ENCODE assay signal across 8 mouse cellular contexts in the genomic region with DNA sequence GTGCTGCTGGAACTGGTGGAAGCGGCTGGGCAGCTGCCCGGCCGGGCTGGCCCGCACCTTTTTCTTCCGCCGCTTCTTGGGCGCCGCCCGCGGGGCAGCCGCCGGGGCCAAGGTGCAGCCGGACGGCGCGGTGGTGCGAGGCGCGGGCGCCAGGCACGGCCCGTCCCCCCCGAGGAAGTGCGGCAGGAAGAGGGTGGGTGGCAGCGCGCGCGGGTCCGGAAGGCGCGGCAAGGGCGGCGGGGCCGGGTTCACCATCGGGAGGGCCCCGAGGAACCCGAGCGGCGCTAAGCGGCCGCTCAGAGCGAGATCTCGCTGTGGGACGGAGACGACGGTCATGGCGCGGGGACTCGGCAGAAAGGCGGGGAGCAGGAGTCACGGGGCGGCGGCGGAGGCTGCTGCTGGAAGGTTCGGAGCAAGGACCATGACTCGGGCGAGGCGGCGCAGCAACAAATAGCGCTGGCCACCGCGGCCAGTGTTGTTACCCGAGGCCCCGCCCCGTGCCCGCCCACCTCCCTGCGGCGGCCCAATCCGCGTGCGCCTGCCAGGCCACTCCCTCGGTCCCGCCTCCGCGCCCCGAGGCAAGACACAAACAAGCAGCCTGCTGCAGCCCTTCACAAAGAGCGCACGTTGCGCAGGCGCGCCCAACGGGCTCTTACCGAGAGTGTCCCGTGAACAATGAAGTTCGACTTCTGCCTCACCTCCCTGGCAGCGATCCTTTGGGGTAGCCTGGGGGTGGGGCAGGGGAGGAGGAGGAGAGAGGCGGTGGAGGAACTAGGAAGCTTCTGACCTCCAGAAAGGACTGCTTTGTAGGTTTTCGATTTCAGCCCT. TPM values are rescaled to one million over a fixed set of nuclear protein-coding genes. Genes with fewer than 3 reads are reported as not detected.
DNase-seq lines count a peak whose midpoint lies in the region; ATAC-seq and TF ChIP-seq lines count a peak whose summit lies in the region.

No protein-coding gene starts in this region.

- no peaks in the 10 kb centered on the region for H3K27me3 ChIP-seq in E14TG2a.4 (ENCODE audit: insufficient read depth, low read length)
- H3K27me3 ChIP-seq in forebrain, embryonic 13.5 days, result no peaks in the 10 kb centered on the region
- H3K27me3 ChIP-seq in neural tube, embryonic 15.5 days (replicated peaks), result no peaks in the 10 kb centered on the region

- peak overlapping the region; percentile 98 for H3K4me3 ChIP-seq in E14TG2a.4 (replicated peaks; ENCODE audit: low read length)
- H3K4me3 ChIP-seq in forebrain, embryonic 13.5 days, result peak overlapping the region; percentile 93
- H3K4me3 ChIP-seq in neural tube, embryonic 15.5 days (replicated peaks), result peak overlapping the region; percentile 92

- no peak for TF ChIP-seq CTCF in E14TG2a.4 (conservative IDR thresholded peaks at IDR 0.05; ENCODE audit: low read length)

- H3K27ac ChIP-seq in forebrain, embryonic 13.5 days, result peak overlapping the region; percentile 100
- peak overlapping the region; percentile 99 for H3K27ac ChIP-seq in neural tube, embryonic 15.5 days (replicated peaks)

- intact Hi-C loops in heart, postnatal 14 days (cut with DNase I), result loop anchor here (5.0 kb wide), 3 partner anchors 34 to 216 kb away; partner anchors contain the start of genes Pm20d2 and Ube2j1

- H3K9ac ChIP-seq in forebrain, embryonic 13.5 days, result peak overlapping the region; percentile 99
- H3K9ac ChIP-seq in neural tube, embryonic 15.5 days (replicated peaks), result peak overlapping the region; percentile 93

- peak; percentile 94 for DNase-seq in c-Kit-positive CD71-positive TER-119-positive erythroid progenitor cells, embryonic 14.5 days (ENCODE audit: low spot score)
- peak; percentile 98 to 99 for DNase-seq in heart, postnatal 14 days
- peak; percentile 98 for DNase-seq in layer of hippocampus, adult 11-12 months (ENCODE audit: low spot score)
- peak; percentile 99 for DNase-seq in lung, adult 18-20 months
- peak; percentile 98 for DNase-seq in testis, postnatal 14 days (ENCODE audit: low spot score)

- ATAC-seq in forebrain, embryonic 13.5 days, result peak; percentile 94
- peak; percentile 93 for ATAC-seq in neural tube, embryonic 15.5 days (ENCODE audit: low FRiP score)

- H3K36me3 ChIP-seq in E14TG2a.4 (ENCODE audit: insufficient read depth, low read length), result peaks cover 32% of the 10 kb centered on the region
- H3K36me3 ChIP-seq in forebrain, embryonic 13.5 days (ENCODE audit: poor library complexity, severe bottlenecking), result peaks cover 28% of the 10 kb centered on the region
- H3K36me3 ChIP-seq in neural tube, embryonic 15.5 days, result peaks cover 27% of the 10 kb centered on the region

- no peaks in the 10 kb centered on the region for H3K9me3 ChIP-seq in E14TG2a.4 (ENCODE audit: low read length)
- no peaks in the 10 kb centered on the region for H3K9me3 ChIP-seq in forebrain, embryonic 13.5 days (replicated peaks)
- no peaks in the 10 kb centered on the region for H3K9me3 ChIP-seq in neural tube, embryonic 15.5 days (replicated peaks)

- peaks cover 53% of the 10 kb centered on the region for H3K4me1 ChIP-seq in E14TG2a.4 (replicated peaks; ENCODE audit: low read depth, low read length)
- peaks cover 24% of the 10 kb centered on the region for H3K4me1 ChIP-seq in forebrain, embryonic 13.5 days
- H3K4me1 ChIP-seq in neural tube, embryonic 15.5 days, result peaks cover 18% of the 10 kb centered on the region

- WGBS in forebrain, embryonic 13.5 days, result under 1% methylated on average over 75 of the region's 88 CpGs
- under 1% methylated on average over 72 of the region's 88 CpGs for WGBS in neural tube, embryonic 15.5 days

- peak overlapping the region; percentile 79 for H3K4me2 ChIP-seq in forebrain, embryonic 13.5 days
- peak overlapping the region; percentile 65 for H3K4me2 ChIP-seq in neural tube, embryonic 15.5 days

RNA-seq across cellular contexts. Expression of gene Srsf12, which starts 39.5 kb away (rescaled TPM):
- 13.2 and 18.8 TPM in 2 replicates for polyA plus RNA-seq in forebrain, embryonic 13.5 days (2015; fragmentation: Nextera tagmentation; extraction: Ambion mirVana)
- total RNA-seq in heart, postnatal 14 days (2021), result not detected
- 70.5 and 74.9 TPM in 2 replicates for polyA plus RNA-seq in neural tube, embryonic 15.5 days (2015; fragmentation: Nextera tagmentation; extraction: Ambion mirVana)

RNA-seq across cellular contexts. Expression of gene Pnrc1, which starts 41.7 kb away (rescaled TPM):
- polyA plus RNA-seq in forebrain, embryonic 13.5 days (2015; fragmentation: Nextera tagmentation; extraction: Ambion mirVana), result 76.4 and 85.7 TPM in 2 replicates
- 100 to 1,000 TPM; 133 to 143 TPM for total RNA-seq in heart, postnatal 14 days (2021)
- 46.1 and 59.1 TPM in 2 replicates for polyA plus RNA-seq in neural tube, embryonic 15.5 days (2015; fragmentation: Nextera tagmentation; extraction: Ambion mirVana)

RNA-seq across cellular contexts. Expression of gene Pm20d2, which starts 58.7 kb away (rescaled TPM):
- polyA plus RNA-seq in forebrain, embryonic 13.5 days (2015; fragmentation: Nextera tagmentation; extraction: Ambion mirVana), result 2.1 TPM in 2 replicates
- 10 to 100 TPM; 29.3 to 30.2 TPM for total RNA-seq in heart, postnatal 14 days (2021)
- 2.2 and 2.5 TPM in 2 replicates for polyA plus RNA-seq in neural tube, embryonic 15.5 days (2015; fragmentation: Nextera tagmentation; extraction: Ambion mirVana)

Comparison
In these comparisons a context has a peak if more than half of its experiments do, and no peak if none do; other contexts are left out.
1. Peak in every context shown above with its lines: DNase-seq, ATAC-seq, H3K4me3 ChIP-seq and H3K27ac ChIP-seq.